Mouse (Mus musculus): ENCODE measurements around the gene Cyb561d2. TPM values are rescaled to one million over a fixed set of nuclear protein-coding genes. Genes with fewer than 3 reads are reported as not detected.
A peak's percentile ranks its signal among the peaks of the same experiment; 100 is the strongest.

Gene Cyb561d2
- polyA plus RNA-seq, 1 experiment, result 18.5 TPM

DNA sequence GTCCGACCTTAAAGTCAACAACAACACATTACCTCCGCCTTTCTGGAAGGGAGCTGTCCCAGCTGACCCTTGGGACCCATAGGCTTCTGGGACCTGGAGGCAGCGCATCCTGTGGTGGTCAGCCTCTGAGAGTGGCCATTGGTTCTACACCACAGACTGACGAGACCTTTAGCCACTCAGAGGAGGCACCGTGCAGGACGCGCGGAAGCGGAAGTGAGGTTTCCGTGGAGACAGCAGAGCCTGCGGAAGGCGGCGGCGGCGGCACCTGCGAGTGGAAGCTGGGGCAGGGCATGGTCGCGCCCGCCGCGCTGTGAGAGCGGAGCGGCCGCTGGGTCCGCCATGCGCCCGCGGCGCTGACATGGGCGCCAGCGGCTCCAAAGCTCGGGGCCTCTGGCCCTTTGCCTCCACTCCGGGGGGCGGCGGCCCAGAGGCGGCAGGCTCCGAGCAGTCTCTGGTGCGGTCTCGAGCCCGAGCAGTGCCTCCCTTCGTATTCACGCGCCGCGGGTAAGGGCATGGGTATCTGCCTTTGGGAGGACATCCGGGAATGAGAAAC lies 21.1 kb upstream of the Cyb561d2 start, which contains the start of gene Tusc2:
Gene Tusc2, plus strand, starts transcription at position 227 of the 553 bp plus-strand sequence.
- Histone ChIP-seq H3K4me3 (replicated peaks) (peak within 1 kb of the TSS; percentile 96), H3K4me1 (peaks cover 65% of the 10 kb centered on the region), H3K9me3 (no peaks in the 10 kb centered on the region), H3K36me3 (replicated peaks; ENCODE audit: low read length) (peaks cover 67% of the 10 kb centered on the region), H3K27me3 (replicated peaks) (no peaks in the 10 kb centered on the region)
- no peak for TF ChIP-seq FLI1 (IDR thresholded peaks at IDR 0.05; ENCODE audit: low read length)
- no peak for TF ChIP-seq GATA1 (IDR thresholded peaks at IDR 0.05; ENCODE audit: borderline replicate concordance, low read length)

DNA sequence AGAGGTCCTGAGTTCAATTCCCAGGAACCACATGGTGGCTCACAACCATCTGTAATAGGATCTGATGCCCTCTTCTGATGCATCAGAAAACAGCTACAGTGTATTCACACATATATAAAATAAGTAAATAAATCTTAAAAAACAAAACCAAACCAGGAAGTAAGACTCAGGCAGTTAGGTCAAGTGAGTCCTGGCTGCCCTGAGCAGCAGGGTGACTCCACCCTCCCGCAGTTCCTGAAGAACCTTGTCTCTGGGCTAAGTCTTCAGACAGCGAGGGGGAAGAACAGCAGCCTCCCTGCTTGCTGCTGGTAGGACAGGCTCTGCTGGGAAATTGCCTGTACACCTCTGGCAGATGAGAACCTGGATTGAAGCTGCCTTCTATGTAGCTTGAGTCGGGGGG lies 14.4 kb upstream of the Cyb561d2 start:
- TF ChIP-seq GATA1 (IDR thresholded peaks at IDR 0.05; ENCODE audit: borderline replicate concordance, low read length), result no peak
- TF ChIP-seq FLI1 (IDR thresholded peaks at IDR 0.05; ENCODE audit: low read length), result no peak
- H3K27me3 ChIP-seq (replicated peaks), result no peaks in the 10 kb centered on the region
- peak overlapping the region; percentile 96 for H3K4me3 ChIP-seq (replicated peaks)
- no peaks in the 10 kb centered on the region for H3K9me3 ChIP-seq
- peaks cover 50% of the 10 kb centered on the region for H3K36me3 ChIP-seq (replicated peaks; ENCODE audit: low read length)
- H3K4me1 ChIP-seq, result peaks cover 51% of the 10 kb centered on the region

DNA sequence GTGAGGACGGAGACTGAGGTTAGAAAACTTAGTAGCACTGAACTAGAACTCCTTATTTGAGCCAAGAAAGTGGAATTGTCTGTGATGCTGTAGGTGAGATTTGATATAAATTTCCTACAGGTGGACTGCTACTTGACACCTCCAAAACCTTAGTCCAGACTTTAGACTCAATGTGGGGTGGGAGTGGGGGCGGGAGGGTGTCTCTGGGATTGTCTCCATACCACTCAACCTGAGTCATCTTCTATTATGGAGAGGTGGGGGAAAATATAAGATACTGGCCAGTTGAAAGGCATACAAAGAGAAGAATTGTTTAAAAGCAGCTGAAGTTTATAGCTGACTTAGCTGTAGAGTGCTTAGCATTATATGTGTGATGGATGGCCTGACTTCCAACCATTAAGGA lies 13.7 kb upstream of the Cyb561d2 start:
- H3K27me3 ChIP-seq (replicated peaks), result no peaks in the 10 kb centered on the region
- peaks cover 44% of the 10 kb centered on the region for H3K36me3 ChIP-seq (replicated peaks; ENCODE audit: low read length)
- no peak for TF ChIP-seq FLI1 (IDR thresholded peaks at IDR 0.05; ENCODE audit: low read length)
- no peak for TF ChIP-seq GATA1 (IDR thresholded peaks at IDR 0.05; ENCODE audit: borderline replicate concordance, low read length)
- H3K9me3 ChIP-seq, result no peaks in the 10 kb centered on the region
- peak overlapping the region; percentile 96 for H3K4me3 ChIP-seq (replicated peaks)
- peaks cover 54% of the 10 kb centered on the region for H3K4me1 ChIP-seq

DNA sequence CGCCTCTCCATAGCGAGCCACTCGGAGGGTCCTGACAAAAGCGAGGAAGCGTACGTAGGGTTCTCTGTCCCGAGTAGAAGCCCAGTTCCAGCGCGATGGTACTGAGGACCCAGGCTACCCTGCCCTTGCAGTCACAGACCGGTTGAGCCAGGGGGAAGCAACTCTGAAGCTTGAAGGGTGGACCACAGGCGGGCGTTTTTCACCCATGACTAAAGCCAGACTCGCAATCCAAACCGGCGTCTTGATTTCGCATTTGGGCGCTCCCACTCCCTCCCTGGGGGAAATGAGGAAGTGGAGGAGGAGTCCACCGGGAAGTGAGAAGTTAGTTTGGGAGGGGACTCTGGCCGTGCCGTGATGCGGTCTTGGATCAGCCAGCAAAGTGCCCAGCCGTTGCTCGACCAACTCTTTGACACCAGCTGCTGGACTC lies 13.1 kb upstream of the Cyb561d2 start:
- Histone ChIP-seq H3K4me1 (peaks cover 61% of the 10 kb centered on the region), H3K36me3 (replicated peaks; ENCODE audit: low read length) (peaks cover 37% of the 10 kb centered on the region), H3K4me3 (replicated peaks) (peak overlapping the region; percentile 96), H3K27me3 (replicated peaks) (no peaks in the 10 kb centered on the region), H3K9me3 (no peaks in the 10 kb centered on the region)
- TF ChIP-seq FLI1 (IDR thresholded peaks at IDR 0.05; ENCODE audit: low read length), result no peak
- no peak for TF ChIP-seq GATA1 (IDR thresholded peaks at IDR 0.05; ENCODE audit: borderline replicate concordance, low read length)

DNA sequence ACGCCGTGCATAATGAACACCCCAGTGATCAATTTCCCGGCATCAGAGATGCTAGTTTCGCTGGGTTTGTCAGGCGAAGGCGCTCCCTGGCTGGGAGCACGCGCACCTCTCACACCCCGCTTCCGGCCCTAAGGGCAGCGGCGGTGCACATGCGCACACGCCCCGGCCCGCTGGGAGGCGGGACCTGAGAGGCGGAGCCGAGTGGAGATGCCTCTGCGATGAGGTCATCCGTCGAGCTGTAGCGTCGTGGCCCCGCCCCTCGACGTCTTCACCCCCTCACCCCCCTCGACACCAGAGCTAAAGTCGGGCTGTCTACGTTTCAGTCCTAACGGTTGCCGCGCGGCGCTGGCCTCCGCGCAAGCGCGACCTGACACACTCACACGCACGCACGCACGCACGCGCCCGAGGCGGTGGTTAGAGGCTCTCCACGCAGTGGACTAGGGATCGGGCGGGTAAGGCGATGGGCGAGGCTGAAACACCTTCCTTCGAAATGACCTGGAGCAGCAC lies 12.4 kb upstream of the Cyb561d2 start:
- peaks cover 31% of the 10 kb centered on the region for H3K36me3 ChIP-seq (replicated peaks; ENCODE audit: low read length)
- peaks cover 3% of the 10 kb centered on the region for H3K27me3 ChIP-seq (replicated peaks)
- H3K4me1 ChIP-seq, result peaks cover 66% of the 10 kb centered on the region
- TF ChIP-seq GATA1 (IDR thresholded peaks at IDR 0.05; ENCODE audit: borderline replicate concordance, low read length) (no peak), FLI1 (IDR thresholded peaks at IDR 0.05; ENCODE audit: low read length) (peak; percentile 13; the same call in 1 of the 2 replicates)
- H3K4me3 ChIP-seq (replicated peaks), result peak overlapping the region; percentile 96
- H3K9me3 ChIP-seq, result no peaks in the 10 kb centered on the region

DNA sequence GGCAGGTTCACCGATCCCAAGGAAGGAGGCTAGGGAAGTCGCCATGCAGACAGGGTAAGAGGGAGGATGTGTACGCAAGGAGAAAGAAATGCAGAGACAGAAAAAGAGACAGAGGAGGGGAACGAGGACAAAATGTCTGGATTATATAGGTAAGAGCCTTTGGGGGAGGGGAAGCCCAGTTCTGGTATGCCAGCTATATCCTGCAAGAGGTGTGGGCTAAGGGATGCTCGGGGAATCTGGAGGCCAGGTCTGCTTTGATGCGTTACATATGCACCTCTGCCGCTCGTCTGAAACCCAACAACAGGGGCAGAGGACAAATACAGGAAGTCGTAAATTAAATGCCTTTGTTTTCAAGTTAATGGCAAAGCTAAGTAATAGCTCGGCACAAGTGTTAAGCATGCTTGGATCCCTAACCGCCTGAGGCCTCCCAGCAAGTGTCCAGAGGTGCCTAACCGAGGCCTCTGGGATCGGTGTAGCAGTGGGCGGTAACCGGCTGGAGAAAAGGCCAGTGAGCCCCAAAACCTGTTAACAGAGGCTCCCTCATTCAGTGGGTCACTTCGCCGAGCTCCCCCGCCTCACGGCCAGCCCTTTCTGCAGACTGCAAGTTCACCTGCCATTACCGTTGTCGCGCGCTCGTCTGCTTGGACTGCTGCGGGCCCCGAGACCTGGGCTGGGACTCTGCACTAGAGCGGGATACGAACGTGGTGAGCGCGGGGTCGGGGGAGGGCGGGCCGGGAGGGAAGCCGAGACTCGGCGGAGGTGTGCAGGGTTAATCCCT lies 11.7 kb upstream of the Cyb561d2 start:
- Histone ChIP-seq H3K4me3 (replicated peaks) (peak overlapping the region; percentile 96), H3K36me3 (replicated peaks; ENCODE audit: low read length) (peaks cover 24% of the 10 kb centered on the region), H3K4me1 (peaks cover 70% of the 10 kb centered on the region), H3K9me3 (no peaks in the 10 kb centered on the region), H3K27me3 (replicated peaks) (peaks cover 8% of the 10 kb centered on the region)
- no peak for TF ChIP-seq GATA1 (IDR thresholded peaks at IDR 0.05; ENCODE audit: borderline replicate concordance, low read length)

DNA sequence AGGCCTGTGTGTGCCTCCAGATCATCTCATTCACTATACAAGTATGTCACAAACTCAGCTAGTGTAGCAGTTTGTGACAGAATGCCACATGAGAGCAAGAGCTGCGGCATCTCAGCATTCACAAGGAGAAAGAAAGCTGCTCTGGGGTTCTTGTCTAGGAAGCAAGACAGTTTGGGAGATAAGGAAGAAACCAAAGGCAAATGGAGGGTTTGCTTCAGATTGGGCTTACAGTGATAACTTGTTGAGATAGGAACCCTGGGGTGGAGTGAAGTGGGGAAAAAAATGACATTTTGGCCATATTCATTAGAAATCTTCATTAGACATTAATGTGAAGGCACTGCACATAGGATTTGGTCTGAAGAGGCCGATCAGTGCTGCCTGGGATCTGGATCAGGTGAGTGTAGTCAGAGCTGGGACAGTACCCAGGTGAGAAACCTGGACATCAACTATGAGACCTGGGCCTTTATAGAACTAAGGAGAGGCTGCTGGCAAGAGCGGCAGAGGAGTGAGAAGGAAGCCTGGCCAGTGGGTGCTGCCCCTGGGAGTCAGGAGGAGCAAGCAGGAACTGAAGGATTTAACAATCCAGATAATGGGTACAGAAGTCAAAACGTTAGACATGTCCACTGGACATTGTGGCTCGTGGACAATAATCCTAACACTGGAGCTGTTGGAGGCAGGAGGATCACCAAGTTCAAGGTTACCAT lies 10.8 kb upstream of the Cyb561d2 start:
- no peaks in the 10 kb centered on the region for H3K9me3 ChIP-seq
- peak overlapping the region; percentile 96 for H3K4me3 ChIP-seq (replicated peaks)
- H3K36me3 ChIP-seq (replicated peaks; ENCODE audit: low read length), result peaks cover 15% of the 10 kb centered on the region
- peaks cover 8% of the 10 kb centered on the region for H3K27me3 ChIP-seq (replicated peaks)
- TF ChIP-seq GATA1 (IDR thresholded peaks at IDR 0.05; ENCODE audit: borderline replicate concordance, low read length), result no peak
- TF ChIP-seq FLI1 (IDR thresholded peaks at IDR 0.05; ENCODE audit: low read length), result no peak
- H3K4me1 ChIP-seq, result peaks cover 77% of the 10 kb centered on the region

DNA sequence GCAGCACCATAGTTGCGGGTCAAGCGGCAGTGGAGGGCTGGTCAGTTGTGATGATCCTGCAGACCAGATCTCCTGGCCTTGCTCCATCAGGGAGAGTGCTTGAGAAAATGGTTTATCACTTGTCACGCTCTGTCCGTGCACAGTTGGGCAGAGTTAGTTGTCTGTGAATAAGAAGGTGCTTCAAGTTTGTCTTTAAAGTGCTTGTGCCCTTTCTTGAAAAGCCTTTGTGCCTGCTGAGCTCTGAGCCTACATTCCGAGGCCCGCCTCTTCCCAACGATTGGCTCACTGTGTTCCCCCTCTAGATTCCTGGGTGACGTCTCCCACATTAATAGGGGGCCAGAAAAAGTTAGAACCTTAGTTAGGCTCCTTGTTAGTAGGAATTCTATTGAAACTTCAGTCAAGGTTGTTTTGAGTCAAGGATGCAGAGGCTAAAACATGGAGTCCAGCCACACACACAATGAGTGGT lies 9.9 kb upstream of the Cyb561d2 start:
- H3K36me3 ChIP-seq (replicated peaks; ENCODE audit: low read length), result peaks cover 6% of the 10 kb centered on the region
- H3K4me1 ChIP-seq, result peaks cover 77% of the 10 kb centered on the region
- TF ChIP-seq GATA1 (IDR thresholded peaks at IDR 0.05; ENCODE audit: borderline replicate concordance, low read length), result no peak
- no peak for TF ChIP-seq FLI1 (IDR thresholded peaks at IDR 0.05; ENCODE audit: low read length)
- H3K27me3 ChIP-seq (replicated peaks), result peaks cover 8% of the 10 kb centered on the region
- peak overlapping the region; percentile 96 for H3K4me3 ChIP-seq (replicated peaks)
- H3K9me3 ChIP-seq, result no peaks in the 10 kb centered on the region

DNA sequence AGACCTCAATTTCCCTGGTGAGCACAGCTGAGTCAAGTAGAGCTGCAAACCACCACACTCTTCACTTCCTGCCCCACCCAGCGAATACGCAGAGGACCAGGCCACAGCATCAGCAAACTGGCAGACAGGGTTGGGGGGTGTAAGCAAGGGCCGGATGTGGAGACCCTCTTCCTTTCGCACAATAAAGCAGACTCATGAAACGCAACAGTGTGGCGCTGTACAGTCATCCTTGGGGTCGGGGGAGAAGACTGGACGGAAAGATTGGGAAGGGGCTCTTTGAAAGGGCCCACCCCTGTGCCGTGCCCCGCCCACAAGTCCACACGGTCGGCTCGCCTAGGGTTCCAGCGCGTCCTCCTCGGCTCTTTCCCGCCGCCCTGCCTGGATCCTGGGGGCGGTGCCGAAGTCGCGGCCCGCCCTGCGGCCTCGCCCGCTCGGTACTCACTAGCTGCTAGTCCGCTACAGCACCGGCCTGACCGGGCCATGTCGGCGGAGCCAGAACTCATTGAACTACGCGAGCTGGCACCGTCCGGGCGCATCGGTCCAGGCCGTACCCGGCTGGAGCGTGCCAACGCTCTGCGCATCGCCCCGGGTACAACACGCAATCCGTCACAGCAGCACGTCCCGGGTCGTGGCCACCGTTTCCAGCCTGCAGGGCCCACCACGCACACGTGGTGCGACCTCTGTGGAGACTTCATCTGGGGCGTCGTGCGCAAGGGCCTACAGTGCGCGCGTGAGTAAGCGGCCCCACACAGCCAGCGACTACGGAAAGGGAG lies 9.3 kb upstream of the Cyb561d2 start, which contains the start of gene Rassf1:
Gene Rassf1, plus strand, starts transcription at position 439 of the 773 bp plus-strand sequence.
- Histone ChIP-seq H3K36me3 (replicated peaks; ENCODE audit: low read length) (peaks cover 2% of the 10 kb centered on the region), H3K4me3 (replicated peaks) (peak within 1 kb of the TSS; percentile 96), H3K9me3 (no peaks in the 10 kb centered on the region), H3K27me3 (replicated peaks) (peaks cover 8% of the 10 kb centered on the region), H3K4me1 (peaks cover 77% of the 10 kb centered on the region)
- TF ChIP-seq FLI1 (IDR thresholded peaks at IDR 0.05; ENCODE audit: low read length) (no peak), GATA1 (IDR thresholded peaks at IDR 0.05; ENCODE audit: borderline replicate concordance, low read length) (no peak)

All from megakaryocyte, embryonic 14.5 days (primary cell).